Mouse (Mus musculus): ENCODE data around the gene Rbbp9.

Rbbp9 gene

GRCm38 (mm10) chr2:144502134-144502533 is 48.5 kb downstream of the Rbbp9 start:
- DNase-seq (ENCODE audit: low spot score in 2 of 2): no peak
